Mouse (Mus musculus) embryonic facial prominence, embryonic 15.5 days (tissue): Measurements from ENCODE around the gene Sept9. TPM values are rescaled to one million over a fixed set of nuclear protein-coding genes. Genes with fewer than 3 reads are reported as not detected.
A peak's percentile ranks its signal among the peaks of the same experiment; 100 is the strongest.

Experiments used
- ATAC-seq: fragments of 200-750 bp; cut with Nextera tagmentation; 2 replicates; pipeline ENCODE4 v1.8.0; 2017; ENCODE audit warnings: low read depth, moderate TSS enrichment; ENCODE audit not compliant: insufficient number of reproducible peaks, low FRiP score, low TSS enrichment
- H3K27ac ChIP-seq: fragments of 300-500 bp; sonication (generic); replicated peaks from 2 replicates; pipeline ENCODE4 v1.5.1; 2015; ENCODE audit warnings: mild to moderate bottlenecking, inconsistent platforms
- H3K27me3 ChIP-seq: fragments of 300-500 bp; sonication (generic); 2 replicates; pipeline ENCODE4 v1.6.1; 2015; ENCODE audit warnings: inconsistent platforms
- H3K36me3 ChIP-seq: fragments of 300-500 bp; sonication (generic); 2 replicates; pipeline ENCODE4 v1.6.1; 2015; ENCODE audit warnings: mild to moderate bottlenecking, inconsistent platforms
- H3K4me1 ChIP-seq: fragments of 300-500 bp; sonication (generic); 2 replicates; pipeline ENCODE4 v1.6.1; 2015; ENCODE audit warnings: inconsistent platforms
- H3K4me2 ChIP-seq: fragments of 300-500 bp; sonication (generic); replicated peaks from 2 replicates; pipeline ENCODE4 v1.6.1; 2015; ENCODE audit warnings: mild to moderate bottlenecking, inconsistent platforms
- H3K4me3 ChIP-seq: fragments of 300-500 bp; sonication (generic); replicated peaks from 2 replicates; pipeline ENCODE4 v1.5.1; 2015; ENCODE audit warnings: mild to moderate bottlenecking, inconsistent platforms
- H3K9ac ChIP-seq: fragments of 300-500 bp; sonication (generic); 2 replicates; pipeline ENCODE4 v1.6.1; 2015; ENCODE audit warnings: inconsistent platforms
- H3K9me3 ChIP-seq: fragments of 300-500 bp; sonication (generic); replicated peaks from 2 replicates; pipeline ENCODE4 v1.6.1; 2016; ENCODE audit warnings: inconsistent platforms
- WGBS: fragments of 180-500 bp; shearing (Covaris S2); methylation state at CpG from one replicate; pipeline ENCODE4 v1.1.7; 2015; 5-methylcytosine and 5-hydroxymethylcytosine counted together
- polyA plus RNA-seq: library from polyadenylated mRNA; unstranded; fragments of >200 nt; fragmentation: Nextera tagmentation; extraction: Ambion mirVana; gene quantifications from 2 replicates; pipeline ENCODE4 v1.2.1, GENCODE M21; 2015

Gene Sept9
- polyA plus RNA-seq, 1 experiment from 2014 or later, result 157 TPM

GRCm38 (mm10) chr11:117267828-117268227 is 68.4 kb downstream of the Sept9 start:
- peaks cover 93% of the 10 kb centered on the region for H3K4me1 ChIP-seq
- H3K4me2 ChIP-seq, result peak overlapping the region; percentile 88
- 8% methylated on average over 4 of the region's 4 CpGs for WGBS
- 0 out of 2 replicates have a peak overlapping the region, but pooled peaks have one; percentile 9 for H3K9ac ChIP-seq
- H3K4me3 ChIP-seq, result peak overlapping the region; percentile 81
- H3K27ac ChIP-seq, result peak overlapping the region; percentile 93
- H3K27me3 ChIP-seq, result no peaks in the 10 kb centered on the region
- no peak for ATAC-seq
- H3K9me3 ChIP-seq, result no peaks in the 10 kb centered on the region
- H3K36me3 ChIP-seq, result no peaks in the 10 kb centered on the region

GRCm38 (mm10) chr11:117268304-117268956 is 69.0 kb downstream of the Sept9 start:
- H3K9me3 ChIP-seq, result no peaks in the 10 kb centered on the region
- peaks cover 94% of the 10 kb centered on the region for H3K4me1 ChIP-seq
- no peaks in the 10 kb centered on the region for H3K36me3 ChIP-seq
- H3K27ac ChIP-seq, result peak overlapping the region; percentile 93; the same call in 1 of the 2 replicates
- no peaks in the 10 kb centered on the region for H3K27me3 ChIP-seq
- peak overlapping the region; percentile 81 for H3K4me3 ChIP-seq
- WGBS, result 34% methylated on average over 10 of the region's 10 CpGs
- ATAC-seq, result no peak
- 0 out of 2 replicates have a peak overlapping the region, but pooled peaks have one; percentile 9 for H3K9ac ChIP-seq
- H3K4me2 ChIP-seq, result peak overlapping the region; percentile 88

- Histone ChIP-seq H3K9ac (no peak overlapping the region), H3K4me3 (no peak overlapping the region), H3K36me3 (no peaks in the 10 kb centered on the region), H3K4me1 (peaks cover 94% of the 10 kb centered on the region), H3K4me2 (0 out of 2 replicates have a peak overlapping the region, but pooled peaks have one; percentile 88), H3K9me3 (no peaks in the 10 kb centered on the region), H3K27ac (peak overlapping the region; percentile 7), H3K27me3 (no peaks in the 10 kb centered on the region)
- ATAC-seq, result no peak
- WGBS, result 51% methylated on average over 8 of the region's 8 CpGs
Observed at GRCm38 (mm10) chr11:117269053-117269702, 69.7 kb downstream of the Sept9 start.

GRCm38 (mm10) chr11:117269946-117270345 is 70.5 kb downstream of the Sept9 start:
- H3K9ac ChIP-seq, result no peak overlapping the region

GRCm38 (mm10) chr11:117274973-117275372 is 75.5 kb downstream of the Sept9 start:
- no peaks in the 10 kb centered on the region for H3K36me3 ChIP-seq
- H3K4me1 ChIP-seq, result peaks cover 94% of the 10 kb centered on the region
- H3K9ac ChIP-seq, result no peak overlapping the region; the same call in 1 of the 2 replicates
- ATAC-seq, result no peak
- H3K4me2 ChIP-seq, result no peak overlapping the region
- no peaks in the 10 kb centered on the region for H3K27me3 ChIP-seq
- no peak overlapping the region for H3K4me3 ChIP-seq
- WGBS, result 39% methylated on average over 5 of the region's 5 CpGs
- no peaks in the 10 kb centered on the region for H3K9me3 ChIP-seq
- H3K27ac ChIP-seq, result no peak overlapping the region

More at GRCm38 (mm10) chr11:117269946-117270345, 70.5 kb downstream of the Sept9 start:
- no peaks in the 10 kb centered on the region for H3K36me3 ChIP-seq
- H3K27me3 ChIP-seq, result no peaks in the 10 kb centered on the region
- H3K4me2 ChIP-seq, result no peak overlapping the region
- whole genome bisulfite sequencing, result 61% methylated on average over 6 of the region's 6 CpGs
- ATAC-seq, result no peak
- H3K4me1 ChIP-seq, result peaks cover 92% of the 10 kb centered on the region
- no peak overlapping the region for H3K4me3 ChIP-seq
- H3K27ac ChIP-seq, result peak overlapping the region; percentile 17; the same call in 1 of the 2 replicates
- no peaks in the 10 kb centered on the region for H3K9me3 ChIP-seq

GRCm38 (mm10) chr11:117275999-117276398 is 76.5 kb downstream of the Sept9 start:
- H3K27ac ChIP-seq, result no peak overlapping the region
- ATAC-seq, result no peak
- H3K9me3 ChIP-seq, result no peaks in the 10 kb centered on the region
- H3K27me3 ChIP-seq, result no peaks in the 10 kb centered on the region
- no peak overlapping the region for H3K9ac ChIP-seq
- no peak overlapping the region for H3K4me3 ChIP-seq
- peaks cover 95% of the 10 kb centered on the region for H3K4me1 ChIP-seq
- H3K4me2 ChIP-seq, result no peak overlapping the region
- H3K36me3 ChIP-seq, result no peaks in the 10 kb centered on the region
- WGBS, result 27% methylated on average over 6 of the region's 6 CpGs

GRCm38 (mm10) chr11:117276946-117277345 is 77.5 kb downstream of the Sept9 start:
- Histone ChIP-seq H3K4me1 (peaks cover 96% of the 10 kb centered on the region), H3K4me3 (no peak overlapping the region), H3K4me2 (no peak overlapping the region), H3K36me3 (no peaks in the 10 kb centered on the region), H3K9ac (no peak overlapping the region), H3K27me3 (no peaks in the 10 kb centered on the region), H3K27ac (no peak overlapping the region), H3K9me3 (no peaks in the 10 kb centered on the region)
- ATAC-seq, result no peak
- WGBS, result 67% methylated on average over 8 of the region's 8 CpGs

GRCm38 (mm10) chr11:117278113-117278512 is 78.7 kb downstream of the Sept9 start:
- 28% methylated on average over 1 of the region's 1 CpGs for WGBS
- Histone ChIP-seq H3K4me2 (no peak overlapping the region), H3K36me3 (no peaks in the 10 kb centered on the region), H3K27ac (peak overlapping the region; percentile 44; the same call in 1 of the 2 replicates), H3K9me3 (no peaks in the 10 kb centered on the region), H3K4me3 (no peak overlapping the region), H3K27me3 (no peaks in the 10 kb centered on the region), H3K4me1 (peaks cover 93% of the 10 kb centered on the region), H3K9ac (no peak overlapping the region)
- no peak for ATAC-seq

- Histone ChIP-seq H3K4me1 (peaks cover 93% of the 10 kb centered on the region), H3K36me3 (no peaks in the 10 kb centered on the region), H3K4me3 (no peak overlapping the region), H3K9ac (no peak overlapping the region), H3K4me2 (no peak overlapping the region), H3K9me3 (no peaks in the 10 kb centered on the region), H3K27me3 (no peaks in the 10 kb centered on the region), H3K27ac (peak overlapping the region; percentile 44; the same call in 1 of the 2 replicates)
- WGBS, result 36% methylated on average over 13 of the region's 13 CpGs
- ATAC-seq, result no peak
Observed at GRCm38 (mm10) chr11:117278514-117278913, 79.1 kb downstream of the Sept9 start.

- Histone ChIP-seq H3K4me2 (no peak overlapping the region), H3K27ac (0 out of 2 replicates have a peak overlapping the region, but pooled peaks have one; percentile 4), H3K36me3 (no peaks in the 10 kb centered on the region), H3K4me3 (no peak overlapping the region), H3K9me3 (no peaks in the 10 kb centered on the region), H3K27me3 (no peaks in the 10 kb centered on the region), H3K9ac (no peak overlapping the region), H3K4me1 (peaks cover 95% of the 10 kb centered on the region)
- no peak for ATAC-seq
- WGBS, result 49% methylated on average over 4 of the region's 4 CpGs
Observed at GRCm38 (mm10) chr11:117279993-117280392, 80.5 kb downstream of the Sept9 start.

- no peak overlapping the region for H3K4me2 ChIP-seq
- peaks cover 93% of the 10 kb centered on the region for H3K4me1 ChIP-seq
- H3K27me3 ChIP-seq, result no peaks in the 10 kb centered on the region
- H3K36me3 ChIP-seq, result 0 out of 2 replicates have a peak, but pooled peaks cover 3% of the 10 kb centered on the region
- peak overlapping the region; percentile 87 for H3K27ac ChIP-seq
- H3K4me3 ChIP-seq, result no peak overlapping the region
- H3K9ac ChIP-seq, result no peak overlapping the region
- WGBS, result 60% methylated on average over 11 of the region's 11 CpGs
- no peak for ATAC-seq
- H3K9me3 ChIP-seq, result no peaks in the 10 kb centered on the region
Observed at GRCm38 (mm10) chr11:117283048-117283888, 83.8 kb downstream of the Sept9 start.
